19 mouse cellular contexts compared by ENCODE assay signal in the genomic region with DNA sequence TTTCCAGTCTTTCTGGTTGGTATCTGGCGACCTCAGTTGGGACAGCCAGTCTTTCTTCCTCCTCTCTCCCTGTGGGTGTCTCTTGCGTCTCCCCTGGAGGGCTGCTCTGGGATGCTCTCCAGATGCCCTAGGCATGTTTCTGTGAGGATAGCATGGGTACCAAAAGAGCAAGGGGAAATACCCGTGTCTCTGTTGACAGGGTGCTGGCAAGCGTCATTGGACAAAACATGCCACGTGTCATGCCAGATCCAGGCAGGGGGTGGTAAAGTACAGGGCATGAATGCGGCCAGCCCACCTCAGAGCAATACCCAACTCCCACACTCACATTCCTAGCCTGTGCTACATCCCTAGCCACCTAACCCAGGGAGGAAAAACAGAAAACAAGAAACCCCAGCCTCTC. TPM values are rescaled to one million over a fixed set of nuclear protein-coding genes. Genes with fewer than 3 reads are reported as not detected.
"Had no signal": no experiment of that assay in that cellular context is flagged by ENCODE, and none has a peak within 500 bp of the region (broad histone marks: within the 10 kb centered on the region; RNA-seq: fewer than 3 reads in every experiment).

No protein-coding gene starts in this region.

- H3K4me1 ChIP-seq: stomach, embryonic 15.5 days had no signal

- DNase-seq: kidney, postnatal 4 days; left cerebral cortex, postnatal 4 days; lung, adult 18-20 months; retina, postnatal 1 day; right cerebral cortex, postnatal 4 days; spleen, adult 18-20 months; thymus, adult 2 months; thymus, postnatal 25 days had no signal

- ATAC-seq: midbrain, embryonic 16.5 days had no signal

- H3K4me3 ChIP-seq: layer of hippocampus, adult 2 months; limb, embryonic 13.5 days; midbrain, embryonic 12.5 days; neural tube, embryonic 13.5 days; stomach, embryonic 15.5 days had no signal

- H3K4me2 ChIP-seq: limb, embryonic 13.5 days; midbrain, embryonic 12.5 days; neural tube, embryonic 13.5 days; stomach, embryonic 15.5 days had no signal

- H3K36me3 ChIP-seq: limb, embryonic 13.5 days; midbrain, embryonic 12.5 days; neural tube, embryonic 13.5 days; stomach, embryonic 15.5 days had no signal

- H3K27ac ChIP-seq: layer of hippocampus, adult 2 months; limb, embryonic 13.5 days; liver, embryonic 14.5 days; midbrain, embryonic 12.5 days; neural tube, embryonic 13.5 days; stomach, embryonic 15.5 days had no signal

- H3K27me3 ChIP-seq: limb, embryonic 13.5 days; stomach, embryonic 15.5 days had no signal

- H3K9me3 ChIP-seq: limb, embryonic 13.5 days; midbrain, embryonic 12.5 days; neural tube, embryonic 13.5 days; stomach, embryonic 15.5 days had no signal

- H3K9ac ChIP-seq: limb, embryonic 13.5 days; liver, embryonic 14.5 days; midbrain, embryonic 12.5 days; neural tube, embryonic 13.5 days; stomach, embryonic 15.5 days had no signal

RNA-seq across cellular contexts. Expression of a gene that starts 2.0 kb away (rescaled TPM):
- polyA plus RNA-seq: kidney, embryonic 16.5 days; limb, embryonic 13.5 days; liver, adult 2 months; liver, embryonic 14.5 days; lung, embryonic 16.5 days; midbrain, embryonic 12.5 days; midbrain, embryonic 16.5 days; neural tube, embryonic 13.5 days; stomach, embryonic 15.5 days; thymus, adult 2 months; urinary bladder, adult 2 months had no signal
